Mouse (Mus musculus) CH12.LX (cell line): ENCODE results near the gene B3gat1.

Experiments
- MAX ChIP-seq: IDR thresholded peaks from 2 replicates; pipeline ENCODE4 v1.6.1; 2011; ENCODE audit warnings: low read length, improper control_type of control experiment
- NELFE ChIP-seq: IDR thresholded peaks from 2 replicates; pipeline ENCODE4 v1.6.1; 2011; ENCODE audit warnings: low read depth, low read length, improper control_type of control experiment
- POLR2A ChIP-seq: IDR thresholded peaks from 2 replicates; pipeline ENCODE4 v1.6.1; 2011; ENCODE audit warnings: low read depth, mild to moderate bottlenecking, improper control_type of control experiment, low read length
- TBP ChIP-seq: conservative IDR thresholded peaks from 2 replicates; pipeline ENCODE4 v1.6.1; 2011; ENCODE audit warnings: low read depth, low read length, improper control_type of control experiment
- UBTF ChIP-seq: IDR thresholded peaks from 2 replicates; pipeline ENCODE4 v1.6.1; 2012; ENCODE audit warnings: low read depth, mild to moderate bottlenecking, inconsistent platforms, low read length, improper control_type of control experiment, moderate library complexity
- USF2 ChIP-seq: conservative IDR thresholded peaks from 2 replicates; pipeline ENCODE4 v1.6.1; 2011; ENCODE audit warnings: low read depth, low read length, improper control_type of control experiment

DNA sequence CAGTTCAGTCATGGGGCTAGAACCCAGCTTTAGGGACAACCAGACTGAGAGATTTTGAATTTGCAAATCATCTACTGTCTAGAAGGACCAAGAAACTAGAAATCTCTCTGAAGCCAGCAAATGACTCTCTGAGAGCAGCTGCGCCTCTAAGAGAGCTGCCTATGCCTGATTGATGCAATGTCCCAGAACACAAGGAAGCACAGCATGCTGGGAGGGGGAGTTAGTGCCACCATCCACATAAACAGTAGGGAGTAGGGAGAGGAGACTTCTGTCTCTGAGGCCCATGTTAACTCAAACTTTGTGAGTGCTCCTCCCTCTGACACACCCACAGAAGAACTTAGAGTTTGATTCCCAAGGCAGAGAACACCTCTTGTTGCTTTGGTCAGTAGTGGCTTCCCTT lies 44.4 kb upstream of the B3gat1 start:
- TF ChIP-seq TBP: no peak
- TF ChIP-seq NELFE: no peak
- no peak for TF ChIP-seq UBTF
- TF ChIP-seq USF2: no peak
- no peak for TF ChIP-seq MAX
- no peak for TF ChIP-seq POLR2A
